In genomic region chr9:13848481-13849480, GRCm38 (mm10) we compare ENCODE assay signal across 8 mouse cellular contexts. TPM values are rescaled to one million over a fixed set of nuclear protein-coding genes. Genes with fewer than 3 reads are reported as not detected.
DNase-seq lines count a peak whose midpoint lies in the region; ATAC-seq lines count a peak whose summit lies in the region.
"Had no signal": no experiment of that assay in that cellular context is flagged by ENCODE, and none has a peak within 500 bp of the region (broad histone marks: within the 10 kb centered on the region; RNA-seq: fewer than 3 reads in every experiment).

No protein-coding gene starts in this region.

- H3K9ac ChIP-seq in embryonic facial prominence, embryonic 14.5 days (ENCODE audit: low read depth, low read length), result no peak overlapping the region
- H3K9ac ChIP-seq in kidney, embryonic 16.5 days (replicated peaks; ENCODE audit: low read length), result no peak overlapping the region
- no peak overlapping the region for H3K9ac ChIP-seq in stomach, embryonic 16.5 days (ENCODE audit: low read length)
- H3K9ac ChIP-seq: stomach, embryonic 15.5 days had no signal

- DNase-seq in ovary, postnatal 14 days (ENCODE audit: low spot score), result peak; percentile 20
- DNase-seq in ovary, adult 18-20 months (ENCODE audit: low spot score), result no peak
- peak; percentile 14 for DNase-seq in WW6 (ENCODE audit: low read depth, low spot score)
- peak; percentile 83 for DNase-seq in embryonic facial prominence, embryonic 14.5 days (ENCODE audit: low spot score)
- DNase-seq in lung, postnatal 25 days (ENCODE audit: low spot score), result peak; percentile 10

- ATAC-seq in embryonic facial prominence, embryonic 14.5 days (ENCODE audit: low read depth), result peak; percentile 69; the same call in 1 of the 2 replicates
- peak; percentile 70 for ATAC-seq in kidney, embryonic 16.5 days (ENCODE audit: low FRiP score, low TSS enrichment)
- ATAC-seq in stomach, embryonic 16.5 days (ENCODE audit: insufficient read depth, low FRiP score), result peak; percentile 37; the same call in 1 of the 2 replicates

- H3K27me3 ChIP-seq in embryonic facial prominence, embryonic 14.5 days (replicated peaks; ENCODE audit: control insufficient read depth, insufficient read depth, low read length), result no peaks in the 10 kb centered on the region
- H3K27me3 ChIP-seq in kidney, embryonic 16.5 days (ENCODE audit: insufficient read depth, low read length), result no peaks in the 10 kb centered on the region
- H3K27me3 ChIP-seq in stomach, embryonic 16.5 days (ENCODE audit: control insufficient read depth, insufficient read depth, low read length), result no peaks in the 10 kb centered on the region
- H3K27me3 ChIP-seq: stomach, embryonic 15.5 days had no signal

- H3K4me1 ChIP-seq in embryonic facial prominence, embryonic 14.5 days (ENCODE audit: control insufficient read depth, insufficient read depth, low read length), result no peaks in the 10 kb centered on the region
- peaks cover 5% of the 10 kb centered on the region; the same call in 1 of the 2 replicates for H3K4me1 ChIP-seq in kidney, embryonic 16.5 days (ENCODE audit: insufficient read depth, low read length)
- H3K4me1 ChIP-seq in stomach, embryonic 16.5 days (ENCODE audit: control insufficient read depth, insufficient read depth, low read length), result no peaks in the 10 kb centered on the region
- H3K4me1 ChIP-seq: stomach, embryonic 15.5 days had no signal

- WGBS in embryonic facial prominence, embryonic 14.5 days, result 76% methylated on average over 10 of the region's 10 CpGs
- 67% methylated on average over 10 of the region's 10 CpGs for WGBS in kidney, embryonic 16.5 days
- WGBS in stomach, embryonic 16.5 days, result 74% methylated on average over 10 of the region's 10 CpGs

- no peak overlapping the region for H3K27ac ChIP-seq in embryonic facial prominence, embryonic 14.5 days (replicated peaks; ENCODE audit: low read depth, low read length)
- no peak overlapping the region for H3K27ac ChIP-seq in kidney, embryonic 16.5 days (ENCODE audit: low read length)
- H3K27ac ChIP-seq in stomach, embryonic 16.5 days (ENCODE audit: low read length), result no peak overlapping the region
- H3K27ac ChIP-seq: stomach, embryonic 15.5 days had no signal

- H3K9me3 ChIP-seq in embryonic facial prominence, embryonic 14.5 days (ENCODE audit: control insufficient read depth, low read length), result no peaks in the 10 kb centered on the region
- no peaks in the 10 kb centered on the region for H3K9me3 ChIP-seq in kidney, embryonic 16.5 days (ENCODE audit: low read length)
- H3K9me3 ChIP-seq in stomach, embryonic 16.5 days (replicated peaks; ENCODE audit: control insufficient read depth, low read length), result no peaks in the 10 kb centered on the region
- H3K9me3 ChIP-seq: stomach, embryonic 15.5 days had no signal

- H3K36me3 ChIP-seq in embryonic facial prominence, embryonic 14.5 days (ENCODE audit: control insufficient read depth, insufficient read depth, low read length), result peaks cover 21% of the 10 kb centered on the region
- H3K36me3 ChIP-seq in kidney, embryonic 16.5 days (ENCODE audit: insufficient read depth, low read length), result peaks cover 11% of the 10 kb centered on the region
- peaks cover 5% of the 10 kb centered on the region; the same call in 1 of the 2 replicates for H3K36me3 ChIP-seq in stomach, embryonic 16.5 days (ENCODE audit: control insufficient read depth, insufficient read depth, low read length)

- no peak overlapping the region for H3K4me3 ChIP-seq in embryonic facial prominence, embryonic 14.5 days (ENCODE audit: low read depth, low read length)
- H3K4me3 ChIP-seq in kidney, embryonic 16.5 days (ENCODE audit: low read length), result no peak overlapping the region
- no peak overlapping the region for H3K4me3 ChIP-seq in stomach, embryonic 16.5 days (replicated peaks; ENCODE audit: low read length)
- H3K4me3 ChIP-seq: stomach, embryonic 15.5 days had no signal

- no peak overlapping the region for H3K4me2 ChIP-seq in embryonic facial prominence, embryonic 14.5 days (ENCODE audit: low read depth, low read length)
- H3K4me2 ChIP-seq in kidney, embryonic 16.5 days (replicated peaks; ENCODE audit: low read depth, low read length), result no peak overlapping the region
- no peak overlapping the region for H3K4me2 ChIP-seq in stomach, embryonic 16.5 days (ENCODE audit: low read depth, low read length)
- H3K4me2 ChIP-seq: stomach, embryonic 15.5 days had no signal

RNA-seq across cellular contexts. Expression of gene Fam76b, which starts 21.3 kb away (rescaled TPM):
- polyA plus RNA-seq in embryonic facial prominence, embryonic 14.5 days (2014; fragmentation: Nextera tagmentation; extraction: Ambion mirVana), result 21.5 and 22.7 TPM in 2 replicates
- 19.0 and 22.0 TPM in 2 replicates for polyA plus RNA-seq in kidney, embryonic 16.5 days (2015; fragmentation: Nextera tagmentation; extraction: Ambion mirVana)
- polyA plus RNA-seq in stomach, embryonic 16.5 days (2015; fragmentation: Nextera tagmentation; extraction: Ambion mirVana), result 14.7 and 18.3 TPM in 2 replicates

RNA-seq across cellular contexts. Expression of gene Cep57, which starts 21.9 kb away (rescaled TPM):
- 41.1 and 41.5 TPM in 2 replicates for polyA plus RNA-seq in embryonic facial prominence, embryonic 14.5 days (2014; fragmentation: Nextera tagmentation; extraction: Ambion mirVana)
- 52.2 and 55.3 TPM in 2 replicates for polyA plus RNA-seq in kidney, embryonic 16.5 days (2015; fragmentation: Nextera tagmentation; extraction: Ambion mirVana)
- 41.2 and 43.5 TPM in 2 replicates for polyA plus RNA-seq in stomach, embryonic 16.5 days (2015; fragmentation: Nextera tagmentation; extraction: Ambion mirVana)
